Mouse (Mus musculus) left cerebral cortex, adult 8-10 months (tissue): ENCODE data around the gene Ccl28. TPM values are rescaled to one million over a fixed set of nuclear protein-coding genes. Genes with fewer than 3 reads are reported as not detected.
"Not testable (repeated sequence)": the region's sequence is repeated elsewhere in the genome, so short reads cannot be mapped to it uniquely, and the experiment has no call there.

Experiments
- DNase-seq, 2 experiments: peaks; one replicate each; pipeline ENCODE4 v3.0.0; 2022; ENCODE audit warnings: low spot score in 2 of 2
- total RNA-seq, 4 experiments: library from RNA; stranded (reverse); gene quantifications; 2 replicates each; pipeline ENCODE4 v1.2.4; 2022

The Ccl28 gene
- 1 to 10 TPM; 1.1 to 1.7 (median 1.3) TPM for total RNA-seq

- no peak for DNase-seq
These were observed at the start of gene Ccl28 for GRCm38 (mm10) chr13:119623634-119624033. Gene Ccl28 (plus strand): TSS chr13:119623819.

- DNase-seq: peak in 1 of 2 experiments; percentile 30
These were observed 27.1 kb upstream of the Ccl28 start for GRCm38 (mm10) chr13:119596321-119597211.

GRCm38 (mm10) chr13:119598466-119598865 is 25.2 kb upstream of the Ccl28 start:
- DNase-seq: not testable (repeated sequence)

- DNase-seq: not testable (repeated sequence)
These were observed 24.6 kb upstream of the Ccl28 start for GRCm38 (mm10) chr13:119599066-119599465.

- not testable (repeated sequence) for DNase-seq
These were observed 24.1 kb upstream of the Ccl28 start for GRCm38 (mm10) chr13:119599498-119599897.

GRCm38 (mm10) chr13:119600166-119600565 is 23.5 kb upstream of the Ccl28 start:
- DNase-seq: peak in 1 of 2 experiments; percentile 30

GRCm38 (mm10) chr13:119602688-119603331 is 20.8 kb upstream of the Ccl28 start:
- DNase-seq: peak in 1 of 2 experiments; percentile 25

GRCm38 (mm10) chr13:119603890-119604289 is 19.7 kb upstream of the Ccl28 start:
- not testable (repeated sequence) for DNase-seq

GRCm38 (mm10) chr13:119604322-119604721 is 19.3 kb upstream of the Ccl28 start:
- DNase-seq: not testable (repeated sequence)

- DNase-seq: no peak
These were observed 4.8 kb upstream of the Ccl28 start for GRCm38 (mm10) chr13:119618841-119619240.

- DNase-seq: no peak
These were observed 3.9 kb upstream of the Ccl28 start for GRCm38 (mm10) chr13:119619735-119620134.

- not testable (repeated sequence) for DNase-seq
These were observed 2.3 kb downstream of the Ccl28 start for GRCm38 (mm10) chr13:119625952-119626351.

GRCm38 (mm10) chr13:119631482-119632155 is 8.0 kb downstream of the Ccl28 start:
- DNase-seq: peak; percentile 53 to 84

- DNase-seq: no peak
These were observed 8.5 kb downstream of the Ccl28 start for GRCm38 (mm10) chr13:119632156-119632548.

- DNase-seq: no peak
These were observed 11.9 kb downstream of the Ccl28 start for GRCm38 (mm10) chr13:119635496-119635895.

GRCm38 (mm10) chr13:119637837-119638236 is 14.2 kb downstream of the Ccl28 start:
- DNase-seq: no peak

- DNase-seq: no peak
These were observed 14.8 kb downstream of the Ccl28 start for GRCm38 (mm10) chr13:119638449-119638848.

GRCm38 (mm10) chr13:119639302-119639701 is 15.7 kb downstream of the Ccl28 start:
- DNase-seq: no peak

GRCm38 (mm10) chr13:119640504-119640903 is 16.9 kb downstream of the Ccl28 start:
- no peak for DNase-seq

- DNase-seq: no peak
These were observed 17.5 kb downstream of the Ccl28 start for GRCm38 (mm10) chr13:119641145-119641544.

GRCm38 (mm10) chr13:119644769-119645168 is 21.1 kb downstream of the Ccl28 start:
- no peak for DNase-seq

- DNase-seq: no peak
These were observed 22.9 kb downstream of the Ccl28 start for GRCm38 (mm10) chr13:119646511-119646910.
